Mouse (Mus musculus) heart, adult 2 months (tissue): ENCODE results near the gene Ppp1r18.
A peak's percentile ranks its signal among the peaks of the same experiment; 100 is the strongest.

Experiments
- EP300 ChIP-seq: fragments of 200-500 bp; IDR thresholded peaks from 2 replicates; pipeline ENCODE4 v1.6.1; 2011; ENCODE audit warnings: low read depth, low read length, control low read depth; ENCODE audit not compliant: insufficient read depth
- POLR2A ChIP-seq: fragments of 200-500 bp; IDR thresholded peaks from 2 replicates; pipeline ENCODE4 v1.6.1; 2011; ENCODE audit warnings: mild to moderate bottlenecking, low read depth, low read length, control low read depth; ENCODE audit not compliant: insufficient read depth

GRCm38 (mm10) chr17:35836991-35837422 is 28.4 kb upstream of the Ppp1r18 start:
- TF ChIP-seq POLR2A = peak; percentile 16; the same call in 1 of the 2 replicates
- TF ChIP-seq EP300 = no peak
